Mouse (Mus musculus) C2C12 (cell line): ENCODE measurements around the gene Lgals1.

Experiments used
- CTCF ChIP-seq: IDR thresholded peaks from one replicate; pipeline ENCODE4 v1.5.1; 2011; ENCODE audit not compliant: control insufficient read depth, insufficient read depth, insufficient read length
- MAX ChIP-seq: IDR thresholded peaks from one replicate; pipeline ENCODE4 v1.6.1; 2011; ENCODE audit warnings: mild to moderate bottlenecking, control low read depth
- MYOD1 ChIP-seq: IDR thresholded peaks from one replicate; pipeline ENCODE4 v1.6.1; 2011; ENCODE audit warnings: low read depth; ENCODE audit not compliant: control insufficient read depth, insufficient read length
- MYOG ChIP-seq: IDR thresholded peaks from one replicate; pipeline ENCODE4 v1.6.1; 2011; ENCODE audit not compliant: control insufficient read depth, insufficient read length; ENCODE audit errors: extremely low read depth
- USF1 ChIP-seq: IDR thresholded peaks from one replicate; pipeline ENCODE4 v1.6.1; 2011; ENCODE audit warnings: low read depth, mild to moderate bottlenecking, control low read depth, moderate library complexity

DNA sequence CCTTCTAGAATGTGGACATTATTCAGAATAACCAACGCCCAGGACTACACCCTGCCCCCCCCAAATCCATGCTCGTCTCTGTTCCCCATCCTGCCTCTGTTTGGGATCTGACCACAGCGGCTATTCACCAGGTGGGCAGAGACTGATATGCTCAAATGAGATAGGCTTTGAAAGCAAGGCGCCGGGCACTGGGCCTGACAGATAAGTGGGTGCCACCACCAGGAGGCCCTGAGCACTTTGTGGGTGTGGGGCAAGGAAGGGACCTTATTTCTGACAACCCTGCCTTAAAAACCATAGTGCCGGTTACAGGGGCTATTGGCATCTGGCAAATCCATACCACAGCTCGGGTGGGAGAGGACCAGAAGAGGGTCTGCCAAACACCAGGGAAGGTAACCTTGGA is 3.8 kb upstream of the Lgals1 start:
- no peak for TF ChIP-seq CTCF
- no peak for TF ChIP-seq MYOD1
- no peak for TF ChIP-seq USF1
- TF ChIP-seq MAX, result no peak
- no peak for TF ChIP-seq MYOG
